Mouse (Mus musculus): ENCODE results near the gene Nudcd2.

DNA sequence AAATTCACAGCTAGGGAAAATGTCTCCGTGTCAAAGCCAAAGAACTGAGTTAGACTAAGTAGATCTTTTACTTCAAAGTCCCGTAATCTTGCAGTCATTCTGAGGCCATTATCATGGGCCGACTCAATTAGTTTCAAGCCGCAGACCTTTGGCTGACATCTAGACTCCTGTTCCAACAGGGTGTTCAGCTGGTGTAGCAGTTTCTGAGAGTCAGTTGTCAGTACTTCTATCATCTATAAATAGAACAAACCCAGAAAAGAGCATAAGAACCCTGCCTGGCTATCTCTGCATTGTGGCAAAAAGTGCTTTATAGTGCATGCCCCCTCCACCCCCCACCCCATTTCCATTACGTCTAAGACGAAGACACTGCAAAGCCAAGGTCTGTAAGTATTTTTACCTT lies 20.4 kb downstream of the Nudcd2 start:
- no peak for TF ChIP-seq CTCF (IDR thresholded peaks at IDR 0.05; ENCODE audit: control insufficient read depth, insufficient read depth, low read length)
- no peak for TF ChIP-seq POLR2A (IDR thresholded peaks at IDR 0.05; ENCODE audit: borderline replicate concordance, control insufficient read depth, low read depth, low read length)
